In the genomic region with DNA sequence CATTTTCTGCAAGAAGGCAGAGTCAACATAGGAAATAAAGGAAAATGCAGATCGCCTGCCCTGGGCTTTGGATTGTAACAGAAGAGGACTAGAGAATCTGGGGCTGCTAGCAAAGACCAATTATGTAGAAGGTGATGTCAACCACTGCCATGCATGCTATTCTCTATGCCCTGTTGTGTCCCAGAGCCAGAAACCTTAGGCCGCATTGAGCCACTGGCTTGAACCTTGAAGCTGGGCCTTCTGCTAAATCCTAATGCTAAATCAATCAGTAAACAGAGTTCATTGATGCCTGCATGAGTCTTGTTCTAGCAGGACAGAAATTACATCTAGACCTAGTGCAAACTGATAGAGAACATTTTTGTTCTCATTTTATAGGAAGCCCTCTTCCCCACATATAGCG, we compare ENCODE assay signal across 19 mouse cellular contexts. TPM values are rescaled to one million over a fixed set of nuclear protein-coding genes. Genes with fewer than 3 reads are reported as not detected.
DNase-seq lines count a peak whose midpoint lies in the region; ATAC-seq lines count a peak whose summit lies in the region.
"Had no signal": no experiment of that assay in that cellular context is flagged by ENCODE, and none has a peak within 500 bp of the region (broad histone marks: within the 10 kb centered on the region; RNA-seq: fewer than 3 reads in every experiment).

No protein-coding gene starts in this region.

- no peaks in the 10 kb centered on the region for H3K36me3 ChIP-seq in neural tube, embryonic 11.5 days (ENCODE audit: control insufficient read depth, insufficient read depth, low read length)
- H3K36me3 ChIP-seq in midbrain, embryonic 13.5 days, result no peaks in the 10 kb centered on the region
- H3K36me3 ChIP-seq: embryonic facial prominence, embryonic 12.5 days; heart, embryonic 13.5 days; neural tube, embryonic 13.5 days had no signal

- H3K9me3 ChIP-seq in neural tube, embryonic 11.5 days (ENCODE audit: control insufficient read depth, low read length), result no peaks in the 10 kb centered on the region
- no peaks in the 10 kb centered on the region for H3K9me3 ChIP-seq in midbrain, embryonic 13.5 days
- H3K9me3 ChIP-seq: embryonic facial prominence, embryonic 12.5 days; heart, embryonic 13.5 days; neural tube, embryonic 13.5 days had no signal

- peaks cover 95% of the 10 kb centered on the region for H3K27me3 ChIP-seq in neural tube, embryonic 11.5 days (ENCODE audit: control insufficient read depth, insufficient read depth, low read length)
- peaks cover 95% of the 10 kb centered on the region for H3K27me3 ChIP-seq in midbrain, embryonic 13.5 days
- H3K27me3 ChIP-seq: CH12.LX had no signal

- no peak overlapping the region for H3K4me3 ChIP-seq in neural tube, embryonic 11.5 days (ENCODE audit: low read depth, low read length)
- H3K4me3 ChIP-seq in midbrain, embryonic 13.5 days (replicated peaks), result peak overlapping the region; percentile 48
- H3K4me3 ChIP-seq: embryonic facial prominence, embryonic 12.5 days; heart, embryonic 13.5 days; neural tube, embryonic 13.5 days had no signal

- H3K4me1 ChIP-seq in neural tube, embryonic 11.5 days (ENCODE audit: control insufficient read depth, insufficient read depth, low read length), result no peaks in the 10 kb centered on the region
- H3K4me1 ChIP-seq in midbrain, embryonic 13.5 days (replicated peaks), result peaks cover 19% of the 10 kb centered on the region

- no peak overlapping the region for H3K4me2 ChIP-seq in neural tube, embryonic 11.5 days (ENCODE audit: low read depth)
- H3K4me2 ChIP-seq in midbrain, embryonic 13.5 days (replicated peaks), result peak overlapping the region; percentile 68
- H3K4me2 ChIP-seq: embryonic facial prominence, embryonic 12.5 days; heart, embryonic 13.5 days; liver, embryonic 11.5 days; neural tube, embryonic 13.5 days had no signal

- no peak for ATAC-seq in neural tube, embryonic 11.5 days (ENCODE audit: insufficient read depth, low FRiP score, low TSS enrichment)
- ATAC-seq in midbrain, embryonic 13.5 days, result no peak

- DNase-seq in embryo, embryonic 10.5 days (ENCODE audit: low spot score), result peak; percentile 34
- no peak for DNase-seq in embryo, embryonic 9.5 days (ENCODE audit: extremely low spot score)
- DNase-seq in neural tube, embryonic 11.5 days (ENCODE audit: low spot score), result peak; percentile 9
- DNase-seq in neural tube, embryonic 10.5 days (ENCODE audit: extremely low spot score, low spot score), result no peak
- DNase-seq in frontal cortex, postnatal 36 days (ENCODE audit: low spot score in 2 of 2), result no peak
- no peak for DNase-seq in thymus, postnatal 36 days
- no peak for DNase-seq in ovary, postnatal 36 days (ENCODE audit: low spot score)
- DNase-seq: adrenal gland, postnatal 14 days; cerebellum, adult 9-11 months; kidney, postnatal 36 days; lung, postnatal 10 days; thymus, adult 2 months had no signal

- no peak overlapping the region for H3K9ac ChIP-seq in neural tube, embryonic 11.5 days (ENCODE audit: low read length)
- H3K9ac ChIP-seq in midbrain, embryonic 13.5 days (replicated peaks), result peak overlapping the region; percentile 71
- H3K9ac ChIP-seq: embryonic facial prominence, embryonic 12.5 days; heart, embryonic 13.5 days; neural tube, embryonic 13.5 days had no signal

- H3K27ac ChIP-seq in neural tube, embryonic 11.5 days (ENCODE audit: low read depth, low read length), result no peak overlapping the region
- peak overlapping the region; percentile 88 for H3K27ac ChIP-seq in midbrain, embryonic 13.5 days
- H3K27ac ChIP-seq: embryonic facial prominence, embryonic 12.5 days; heart, embryonic 13.5 days; neural tube, embryonic 13.5 days had no signal

- 11% methylated on average over 3 of the region's 3 CpGs for WGBS in neural tube, embryonic 11.5 days
- 4% methylated on average over 3 of the region's 3 CpGs for WGBS in midbrain, embryonic 13.5 days

RNA-seq across cellular contexts. Expression of a gene that starts 3.3 kb away (rescaled TPM):
- not detected in 2 replicates for polyA plus RNA-seq in neural tube, embryonic 11.5 days (2014; fragmentation: Nextera tagmentation; extraction: Ambion mirVana)
- 3.5 and 5.3 TPM in 2 replicates for polyA plus RNA-seq in midbrain, embryonic 13.5 days (2015; fragmentation: Nextera tagmentation; extraction: Ambion mirVana)
- polyA plus RNA-seq: heart, embryonic 13.5 days; liver, embryonic 11.5 days; neural tube, embryonic 13.5 days; small intestine, adult 2 months; thymus, adult 2 months had no signal

RNA-seq across cellular contexts. Expression of a gene that starts 3.8 kb away (rescaled TPM):
- 8.6 and 9.1 TPM in 2 replicates for polyA plus RNA-seq in neural tube, embryonic 11.5 days (2014; fragmentation: Nextera tagmentation; extraction: Ambion mirVana)
- polyA plus RNA-seq in midbrain, embryonic 13.5 days (2015; fragmentation: Nextera tagmentation; extraction: Ambion mirVana), result 94.8 and 119 TPM in 2 replicates

RNA-seq across cellular contexts. Expression of a gene that starts 5.0 kb away (rescaled TPM):
- polyA plus RNA-seq in neural tube, embryonic 11.5 days (2014; fragmentation: Nextera tagmentation; extraction: Ambion mirVana), result 0.41 TPM in 1 of 2 replicates, not detected in the other
- 1.7 and 3.9 TPM in 2 replicates for polyA plus RNA-seq in midbrain, embryonic 13.5 days (2015; fragmentation: Nextera tagmentation; extraction: Ambion mirVana)
- polyA plus RNA-seq: liver, embryonic 11.5 days; small intestine, adult 2 months; thymus, adult 2 months had no signal

Comparison
In these comparisons a context has a peak if more than half of its experiments do, and no peak if none do; other contexts are left out.
1. DNase-seq: peak in embryo, embryonic 10.5 days (single experiment) and neural tube, embryonic 11.5 days (single experiment); none in embryo, embryonic 9.5 days (single experiment), neural tube, embryonic 10.5 days (single experiment), frontal cortex, postnatal 36 days (0 of 2), thymus, postnatal 36 days (0 of 2) and ovary, postnatal 36 days (single experiment).